Mouse (Mus musculus) Muller cell, postnatal 12 days (primary cell): Measurements from ENCODE around the gene Kmt2e.
A peak's percentile ranks its signal among the peaks of the same experiment; 100 is the strongest.

Experiments used
- DNase-seq: peaks from one replicate; pipeline ENCODE4 v3.0.0-alpha.2; 2015; ENCODE audit errors: inconsistent ontology term

The Kmt2e gene

DNA sequence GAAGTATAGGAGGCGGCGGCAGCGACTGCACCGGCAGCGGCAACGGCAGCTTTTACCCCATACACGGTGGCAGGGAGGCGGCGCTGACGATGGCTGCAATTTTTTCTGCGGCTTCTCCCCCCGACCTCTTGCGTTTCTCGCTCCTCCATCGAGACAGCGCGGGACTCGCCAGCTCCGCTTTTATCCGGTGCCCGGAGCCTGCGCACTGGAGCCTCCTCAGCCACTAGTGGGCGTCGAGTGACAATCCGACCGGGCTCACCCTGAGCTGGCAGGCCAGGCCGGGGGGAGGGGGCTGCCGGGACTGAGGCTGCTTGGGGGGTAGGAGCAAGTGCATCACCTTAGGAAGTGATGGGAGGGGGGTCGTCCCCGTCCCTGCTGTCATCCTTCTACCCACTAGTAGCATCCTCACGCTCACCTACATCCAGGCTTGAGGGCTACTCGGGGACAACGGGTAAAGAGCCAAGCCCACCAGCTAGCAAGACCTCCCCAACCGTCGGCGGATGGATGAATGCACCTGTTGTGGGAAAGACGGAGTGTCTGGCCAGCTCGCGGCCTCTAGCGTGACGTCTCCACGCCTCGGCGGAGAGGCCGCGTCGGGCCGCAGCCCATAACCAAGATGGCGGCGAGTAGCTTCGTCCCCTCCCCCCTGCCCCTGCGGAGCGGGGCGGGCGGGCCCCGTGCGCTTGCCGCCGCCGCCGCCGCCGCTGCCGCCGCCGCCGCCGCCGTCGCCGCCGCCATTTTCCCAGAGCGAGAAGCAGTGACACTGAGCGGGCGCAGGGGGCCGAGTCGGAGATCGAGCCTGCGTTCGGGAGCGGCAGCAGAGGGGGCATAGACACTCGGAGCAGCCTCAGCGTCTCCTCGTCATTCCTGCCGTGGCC, at the start of gene Kmt2e:
TSS of gene Kmt2e (plus strand) at position 722 of the 878 bp plus-strand sequence.
- peak; percentile 97 for DNase-seq

DNA sequence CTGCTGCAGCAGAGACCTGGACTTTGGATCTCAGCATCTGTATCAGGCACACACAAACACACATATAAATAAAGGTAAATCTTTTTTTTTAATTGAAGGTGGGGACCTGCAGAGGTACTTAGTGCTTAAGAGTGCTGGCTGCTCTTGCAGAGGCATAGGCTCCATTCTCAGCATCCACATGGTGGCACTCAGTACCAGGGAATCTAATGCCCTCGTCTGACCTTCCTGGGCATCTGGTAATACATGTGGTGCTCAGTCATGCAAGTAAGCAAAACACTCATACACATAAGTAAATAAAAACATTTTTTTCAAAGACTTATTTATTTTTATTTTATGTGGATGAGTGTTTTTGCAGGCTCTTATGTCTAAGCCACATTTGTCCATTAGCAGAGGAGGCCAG, 49.1 kb upstream of the Kmt2e start:
- no peak for DNase-seq

DNA sequence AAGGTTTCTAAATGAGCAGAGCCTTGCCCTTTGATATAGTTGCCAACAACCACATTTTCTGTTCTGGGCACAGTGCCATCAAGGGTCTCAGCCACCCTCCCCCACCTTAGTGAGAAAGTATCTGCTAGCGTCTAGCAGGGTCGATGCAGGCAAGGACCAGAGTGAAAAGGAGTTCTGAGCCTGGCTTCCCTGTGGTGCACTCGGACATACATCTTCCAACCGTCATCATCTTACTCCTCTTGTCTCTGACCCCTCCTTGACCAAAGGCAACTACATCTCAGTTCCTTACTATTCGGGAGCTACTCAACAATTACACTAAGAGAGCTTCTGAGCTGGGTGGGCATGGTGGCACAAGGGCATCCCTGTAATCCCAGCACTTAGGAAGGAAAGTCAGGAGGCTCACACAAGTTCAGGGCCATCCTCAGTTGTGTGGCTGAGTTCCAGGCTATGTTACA, 48.5 kb upstream of the Kmt2e start:
- DNase-seq = no peak

DNA sequence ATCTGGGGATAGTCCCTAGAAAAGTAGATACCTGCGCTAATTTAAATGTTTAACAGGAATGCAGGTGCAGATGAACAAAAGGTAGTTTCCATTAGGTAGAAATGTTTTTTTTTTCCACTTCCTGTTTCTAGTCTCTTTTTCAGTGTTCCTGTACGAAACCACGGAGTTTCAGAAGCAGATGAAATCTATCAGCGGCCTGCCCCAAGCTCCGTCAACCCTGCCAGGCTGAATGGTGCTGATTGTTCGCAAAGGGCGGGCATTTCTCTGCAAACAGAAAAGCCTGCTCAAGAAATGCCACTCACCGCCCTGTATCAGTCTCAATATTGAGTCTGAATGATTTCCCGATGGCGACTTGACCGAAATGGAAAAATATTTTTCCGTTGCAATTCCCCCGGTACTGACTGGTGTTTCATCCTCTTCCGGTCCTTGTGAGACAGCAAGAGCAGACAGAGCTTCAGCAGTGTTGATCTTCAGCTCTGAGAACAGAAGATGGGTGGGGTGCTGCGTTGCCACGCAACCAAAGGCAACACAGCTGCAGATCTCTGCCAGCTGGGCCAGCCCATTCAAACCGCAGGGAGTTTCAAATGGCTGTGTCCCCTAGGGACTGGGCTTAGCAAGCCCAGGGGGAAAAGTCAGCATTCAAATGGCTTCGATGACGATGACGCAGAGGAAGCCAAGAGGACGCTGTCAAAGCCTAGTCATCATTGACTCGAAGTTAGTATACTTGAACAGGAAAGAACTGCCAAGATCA, 47.5 kb upstream of the Kmt2e start:
- DNase-seq = peak; percentile 92

DNA sequence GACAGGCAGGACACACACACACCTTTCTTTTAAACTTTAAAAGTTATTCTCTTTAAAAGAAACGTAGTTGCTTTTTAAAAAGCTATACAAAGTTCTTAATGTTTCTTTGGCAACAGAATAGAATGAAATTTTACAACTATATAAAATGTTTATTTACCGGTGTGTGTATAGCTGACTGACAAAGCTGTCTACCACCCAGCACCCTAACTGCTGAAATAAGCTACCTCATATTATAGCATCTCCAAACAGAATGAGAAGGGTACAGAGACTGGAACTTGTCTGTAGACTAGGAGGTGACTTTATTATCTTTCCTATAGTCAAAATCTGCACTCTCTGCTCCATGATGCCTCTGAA, 47.0 kb upstream of the Kmt2e start:
- DNase-seq = no peak

DNA sequence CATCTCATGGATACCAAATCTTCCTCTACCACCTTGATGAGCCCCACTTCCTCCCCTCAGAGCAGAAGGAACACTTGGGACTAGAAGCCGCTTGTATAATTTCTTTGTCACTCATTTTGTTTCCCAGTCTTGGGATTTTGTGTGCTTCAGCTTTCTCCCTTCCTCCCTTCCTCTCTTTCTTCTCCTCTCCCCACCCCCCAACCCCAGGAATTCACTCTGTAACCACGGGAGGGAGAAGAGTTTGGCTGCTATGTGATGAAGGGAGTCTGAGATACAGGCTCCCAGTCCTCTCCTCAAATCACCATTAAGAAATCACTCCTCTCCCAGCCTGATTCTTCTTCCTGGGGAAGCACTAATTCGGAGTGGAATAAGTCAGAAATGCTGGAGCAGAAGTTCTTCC, 46.1 kb upstream of the Kmt2e start:
- peak; percentile 86 for DNase-seq

DNA sequence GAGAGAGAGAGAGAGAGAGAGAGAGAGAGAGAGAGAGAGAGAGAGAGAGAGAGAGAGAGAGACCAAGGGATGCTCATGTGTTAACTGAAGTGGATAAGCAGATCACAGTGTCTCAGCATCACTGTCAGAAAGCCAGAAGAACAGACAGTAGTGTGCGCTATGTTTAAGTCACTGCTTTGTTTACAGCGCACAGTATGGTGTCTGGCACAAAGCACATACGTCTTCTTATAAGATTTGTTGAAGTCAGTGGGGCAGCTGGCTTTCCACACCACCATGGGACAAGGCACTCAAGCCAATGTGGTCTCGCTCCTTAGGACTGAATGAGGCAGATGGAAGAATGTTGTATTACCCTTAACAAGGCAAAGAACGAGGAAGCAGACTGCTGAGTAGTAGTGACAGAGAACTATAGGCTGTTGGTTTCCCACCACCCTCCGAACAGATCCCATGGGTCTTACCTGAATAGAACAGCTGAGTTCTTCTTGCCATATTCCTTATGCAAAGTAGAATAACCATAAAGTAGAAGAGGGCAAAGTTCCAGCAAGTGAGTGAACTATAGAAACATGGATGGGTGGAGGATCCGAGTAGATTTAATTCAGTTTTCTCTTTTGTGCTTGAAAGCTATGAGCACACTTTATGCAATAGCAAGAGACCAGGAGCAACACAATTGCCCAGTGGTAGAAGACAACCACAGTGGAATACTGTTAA, 44.5 kb upstream of the Kmt2e start:
- DNase-seq = no peak

DNA sequence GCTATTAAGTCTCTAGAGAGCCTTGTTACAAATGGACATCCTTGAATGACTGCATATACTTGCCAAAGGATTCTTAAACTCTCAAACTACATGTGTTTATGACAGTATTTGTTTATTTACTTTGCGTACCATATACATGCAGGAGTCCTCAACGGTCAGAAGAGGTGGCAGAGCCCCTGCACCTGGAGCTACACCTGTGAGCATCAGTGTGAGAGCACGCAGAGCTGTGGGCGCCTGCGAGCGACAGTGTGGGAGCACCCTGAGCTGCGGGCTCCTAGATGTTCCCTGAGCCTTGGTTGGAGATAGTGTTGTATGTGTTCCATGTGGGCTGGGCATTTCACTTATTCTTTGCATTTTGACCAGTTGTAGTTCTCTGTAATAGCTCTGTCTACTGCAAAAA, 42.5 kb upstream of the Kmt2e start:
- DNase-seq = no peak

DNA sequence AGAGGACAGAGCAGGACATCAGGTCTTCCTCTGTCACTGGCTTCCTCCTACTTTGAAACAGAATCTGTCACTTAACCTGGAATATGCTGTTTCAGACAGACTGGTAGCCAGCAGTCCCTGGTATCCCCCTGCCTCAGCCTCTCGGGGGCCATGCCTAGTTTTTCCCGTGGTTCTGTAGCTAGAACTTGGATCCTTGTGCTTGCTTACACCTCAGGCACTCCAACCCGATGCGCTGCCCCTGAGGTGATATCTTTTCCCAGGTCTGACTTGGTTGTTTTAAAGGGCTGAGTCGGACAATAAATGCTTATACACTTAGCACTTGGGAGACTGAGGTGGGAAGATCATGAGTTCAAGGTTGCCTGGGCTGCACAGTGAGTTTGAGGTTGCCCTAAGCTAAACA, 40.4 kb upstream of the Kmt2e start:
- DNase-seq = no peak

DNA sequence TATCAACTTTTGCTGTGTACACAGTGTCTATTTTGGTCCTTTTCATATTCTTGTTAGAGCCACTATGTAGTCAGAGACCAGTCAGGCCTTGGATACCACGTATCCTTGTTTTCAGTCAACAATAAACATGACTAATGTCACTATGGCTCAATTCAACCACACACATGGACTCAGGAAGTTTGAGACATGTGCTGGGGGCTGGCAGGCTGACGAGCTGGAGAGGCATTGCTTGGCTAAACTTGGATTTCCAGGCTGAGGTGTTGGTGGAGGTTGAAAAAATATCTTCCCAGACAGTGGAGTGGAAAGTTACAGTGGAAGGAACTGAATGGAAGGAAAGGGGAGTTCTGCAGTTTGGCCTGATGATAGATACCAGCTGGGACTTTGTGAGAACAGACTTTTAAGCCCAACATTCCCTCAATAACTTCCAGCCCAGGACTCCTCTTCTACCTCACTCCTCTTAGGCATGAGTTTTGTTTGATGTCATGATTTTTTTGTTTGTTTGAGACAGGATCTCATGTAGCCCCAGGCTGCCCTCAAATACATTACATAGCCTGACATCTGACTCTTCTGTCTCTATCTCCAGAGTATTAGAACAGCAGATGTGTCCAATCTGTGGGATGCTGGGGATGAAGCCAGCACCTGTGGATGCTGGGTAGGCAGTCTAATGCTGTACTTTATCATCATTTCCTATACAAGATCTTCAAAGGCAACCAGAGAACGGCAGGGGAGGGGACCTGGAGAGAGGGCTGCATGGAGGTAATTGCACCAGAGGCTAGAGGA, 39.7 kb upstream of the Kmt2e start:
- peak; percentile 68 for DNase-seq

DNA sequence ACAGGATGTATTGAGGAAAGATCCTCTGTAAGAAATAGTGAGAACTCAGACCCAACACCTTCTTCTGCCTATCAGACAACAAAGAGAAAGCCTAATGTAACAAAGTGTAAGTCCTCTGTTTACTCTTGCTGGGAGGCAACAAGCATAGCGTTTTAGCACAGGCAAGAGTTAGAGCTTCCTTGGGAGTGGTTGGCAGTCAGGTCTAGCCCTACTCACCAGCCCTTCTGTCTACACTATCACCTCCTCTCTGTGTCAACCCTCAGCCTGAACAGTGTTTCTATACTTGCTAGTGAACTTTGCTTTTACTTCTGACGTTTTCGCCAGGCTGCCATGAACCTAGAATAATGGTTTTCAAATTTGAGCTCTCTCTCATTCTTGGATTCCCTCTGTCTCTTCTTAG, 38.5 kb upstream of the Kmt2e start:
- no peak for DNase-seq

DNA sequence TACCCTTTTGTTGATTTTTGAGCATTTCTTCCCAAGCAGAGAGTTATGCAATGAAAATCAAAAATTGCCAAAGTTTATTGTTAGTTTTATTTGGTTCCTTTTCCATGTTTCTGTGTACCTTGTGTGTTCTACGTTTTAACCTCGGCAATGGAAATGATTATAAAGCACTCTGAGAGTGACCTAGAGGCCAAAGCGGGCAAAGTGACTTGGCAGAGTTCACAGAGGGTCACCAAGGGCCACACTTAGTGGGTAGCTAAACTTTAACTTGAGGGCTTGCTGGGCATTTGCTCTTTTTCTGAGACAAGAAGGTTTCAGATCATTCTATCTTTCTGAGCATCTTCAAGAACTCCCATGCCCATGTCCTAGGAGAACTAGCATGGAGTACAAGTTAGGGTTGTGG, 37.5 kb upstream of the Kmt2e start:
- no peak for DNase-seq

DNA sequence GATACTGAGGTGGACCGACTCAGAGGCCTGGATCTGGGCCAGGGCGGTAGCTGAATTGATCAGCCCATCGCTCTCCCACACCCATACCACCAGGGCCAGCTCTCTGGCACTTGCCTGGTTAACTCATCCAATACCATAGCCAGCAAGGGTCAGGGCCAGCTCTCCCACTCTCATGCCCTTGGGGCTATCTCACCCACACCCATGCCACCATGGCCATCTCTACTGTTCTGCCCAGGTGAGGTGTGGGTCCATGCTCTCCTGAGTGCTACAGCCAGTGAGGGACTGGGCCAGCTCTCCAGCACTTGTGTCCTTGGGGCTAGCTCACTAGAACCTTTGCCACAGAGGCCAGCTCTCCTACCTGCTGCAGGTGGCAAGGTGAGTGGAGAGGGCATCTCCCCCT, 34.1 kb upstream of the Kmt2e start:
- DNase-seq = no peak

DNA sequence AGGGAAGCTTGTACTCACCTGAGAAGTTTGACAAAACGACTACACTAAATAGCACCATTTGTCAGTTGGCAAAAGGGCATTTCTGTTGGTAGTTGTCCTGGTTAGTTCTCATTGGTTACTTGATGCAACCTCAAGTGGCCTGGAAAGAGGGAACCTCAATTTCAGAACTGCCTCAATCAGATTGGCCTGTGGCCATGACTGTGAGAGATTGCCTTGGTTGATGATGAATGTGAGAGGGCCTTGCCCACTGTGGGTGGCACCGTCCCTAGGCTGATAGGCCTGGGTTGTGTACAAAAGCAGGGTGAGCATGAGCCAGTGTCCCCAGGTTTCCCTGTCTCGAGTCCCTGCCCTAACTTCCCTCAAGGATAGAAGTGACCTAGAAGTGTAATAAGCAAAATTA, 33.4 kb upstream of the Kmt2e start:
- no peak for DNase-seq

DNA sequence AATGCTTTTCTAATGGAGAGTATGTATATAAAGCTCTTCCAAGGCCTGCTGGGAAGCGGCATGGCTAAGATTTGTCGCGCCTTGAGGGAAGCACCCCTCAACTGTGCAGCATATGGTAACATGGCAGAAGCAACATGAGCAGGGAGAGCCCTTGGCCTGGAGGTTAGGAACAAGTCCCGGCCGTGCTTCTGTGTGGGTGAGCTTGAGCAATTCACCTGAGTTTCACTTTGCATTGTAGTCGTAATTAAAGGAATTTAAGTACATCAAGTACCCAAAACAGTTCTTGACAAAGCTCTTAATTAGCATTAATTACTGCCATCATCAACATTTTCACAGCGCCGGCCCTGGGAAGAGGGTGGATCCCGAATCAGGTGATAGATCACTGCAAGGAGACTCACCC, 32.9 kb upstream of the Kmt2e start:
- no peak for DNase-seq

DNA sequence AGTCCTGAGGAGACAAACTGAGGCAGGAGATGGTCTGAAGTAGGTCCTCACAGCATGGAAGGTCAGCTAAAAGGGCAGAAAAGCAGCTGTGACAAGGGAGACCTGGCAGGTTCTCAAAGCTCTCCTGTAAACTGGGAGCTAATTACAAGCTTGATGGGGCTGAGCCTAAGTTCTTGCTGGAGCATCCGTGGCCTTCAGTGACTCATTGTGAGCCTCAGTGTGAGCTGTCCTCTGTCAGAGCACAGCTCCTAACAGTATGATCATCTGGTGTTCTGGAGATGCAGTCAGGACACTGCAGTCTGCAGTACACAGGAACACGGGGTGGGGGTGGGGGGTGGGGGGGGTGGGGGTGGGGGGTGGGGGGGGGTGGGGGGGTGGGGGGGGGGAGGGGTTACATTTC, 32.2 kb upstream of the Kmt2e start:
- no peak for DNase-seq

DNA sequence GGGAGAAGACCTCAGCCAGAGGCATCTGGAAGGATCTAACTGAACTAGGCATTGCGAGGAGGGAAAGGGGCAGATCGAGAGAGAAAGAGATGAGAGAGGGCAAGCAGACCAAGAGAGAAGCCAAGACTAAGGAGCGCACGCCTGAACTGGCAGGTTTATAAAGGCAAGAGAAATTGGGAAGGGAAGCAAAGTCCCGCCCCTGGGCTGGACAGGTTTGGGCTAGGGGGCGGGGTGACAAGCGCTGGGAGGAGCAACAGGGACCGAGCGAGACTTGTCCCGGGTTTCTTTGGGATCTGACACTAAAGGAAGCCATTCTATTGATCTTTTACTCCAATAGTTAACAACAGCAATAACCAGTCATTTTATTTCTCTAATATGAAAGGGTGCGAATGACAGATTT, 31.1 kb upstream of the Kmt2e start:
- no peak for DNase-seq

DNA sequence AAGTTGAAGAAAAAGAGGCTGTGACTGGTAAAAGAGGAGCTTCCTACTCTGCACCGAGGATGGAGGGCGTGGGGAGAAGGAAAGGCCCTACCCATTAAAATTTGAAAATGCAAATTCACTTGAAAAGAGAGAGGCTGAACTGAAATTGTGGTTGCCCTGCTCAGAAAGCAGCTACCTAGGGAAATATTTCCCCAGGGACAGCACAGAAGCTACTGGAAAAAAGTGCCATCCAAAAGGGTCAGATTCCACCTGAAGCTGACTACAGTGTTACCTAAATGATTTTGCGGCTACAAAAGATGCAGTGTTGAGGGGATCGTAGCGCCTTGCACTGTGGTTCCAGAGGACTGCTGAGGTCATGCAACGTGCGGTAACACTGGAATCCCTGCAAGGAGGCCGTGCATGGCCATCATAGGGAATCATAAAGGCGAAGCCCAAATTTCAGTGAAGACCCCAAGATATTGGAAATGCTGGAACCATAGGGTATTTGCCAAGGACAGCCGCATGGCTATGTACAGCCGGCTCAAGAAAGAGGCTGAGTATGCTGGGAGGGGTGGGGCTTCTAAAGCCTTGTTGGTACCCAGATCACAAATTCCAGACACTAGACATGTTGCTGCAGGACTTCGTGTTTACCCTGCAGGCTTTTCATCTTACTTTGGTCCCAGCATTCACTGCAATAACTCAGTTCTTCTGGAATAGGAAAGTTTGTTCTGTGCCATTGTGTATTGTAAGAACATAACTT, 28.4 kb upstream of the Kmt2e start:
- no peak for DNase-seq

DNA sequence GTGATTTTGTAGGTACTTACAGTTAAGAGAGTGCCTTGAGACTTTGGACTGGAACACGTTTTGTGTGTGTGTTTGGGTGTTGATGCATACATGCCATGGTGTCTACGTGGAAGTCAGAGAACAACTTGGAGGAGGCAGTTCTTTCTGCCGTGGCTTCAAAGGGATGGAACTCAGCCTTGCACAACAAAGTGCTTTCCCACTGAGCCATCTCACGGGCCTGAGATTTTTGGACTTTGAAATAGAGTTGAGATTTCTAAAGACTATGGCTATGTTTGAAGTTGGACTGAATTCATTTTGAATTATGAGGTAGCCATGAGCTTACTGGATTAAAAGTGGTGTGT, 27.9 kb upstream of the Kmt2e start:
- no peak for DNase-seq

DNA sequence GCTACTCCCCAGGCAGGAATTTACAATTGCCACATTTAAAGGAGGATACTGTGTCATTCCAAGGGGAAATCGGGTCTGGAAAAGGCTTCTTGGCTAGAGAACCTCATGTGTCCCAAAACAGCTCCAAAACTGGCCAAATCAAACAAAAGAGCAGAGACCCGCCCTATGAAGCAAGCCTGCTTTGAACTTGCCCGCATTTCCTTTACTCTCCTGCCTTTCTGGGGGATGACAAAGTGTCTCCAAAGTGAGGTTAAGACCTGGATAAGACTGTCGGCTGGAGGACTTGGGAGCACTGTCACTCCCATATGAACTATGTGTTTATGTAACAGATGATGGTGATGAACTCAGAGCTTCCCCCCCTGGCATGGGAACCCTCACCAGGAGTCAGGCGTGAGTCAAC, 26.1 kb upstream of the Kmt2e start:
- no peak for DNase-seq

DNA sequence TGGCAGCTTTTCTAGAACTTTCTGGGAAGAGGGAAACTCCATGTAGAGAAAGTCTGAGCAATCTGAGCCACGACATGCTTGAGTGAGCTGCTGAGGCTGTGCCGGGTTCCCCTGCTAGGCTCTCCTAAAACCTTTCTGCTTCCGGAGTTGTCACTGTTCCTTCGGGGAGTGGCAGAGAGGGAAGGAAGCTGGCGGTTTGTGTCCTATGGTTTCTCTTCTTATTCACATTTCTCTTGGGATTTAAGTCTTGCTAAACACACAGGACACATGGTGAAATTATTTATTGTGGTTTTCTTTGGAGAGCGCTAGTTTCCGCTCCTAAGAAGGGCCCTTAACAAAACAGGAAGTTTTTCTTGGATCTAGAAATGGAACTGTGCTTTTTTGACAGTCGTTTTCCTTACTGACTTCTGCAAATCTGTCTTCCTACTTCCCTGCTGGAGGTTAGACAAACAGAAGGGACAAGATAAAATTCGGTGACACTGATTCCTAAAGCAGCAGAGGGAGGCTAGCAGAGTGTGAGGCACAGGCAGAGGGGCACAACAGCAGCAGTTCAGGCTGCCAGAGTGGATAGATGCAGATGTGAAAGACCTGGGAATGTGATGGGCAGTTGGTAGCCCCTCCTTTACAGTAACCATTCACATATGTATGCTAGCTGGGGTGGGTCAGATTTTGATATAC, 24.1 kb upstream of the Kmt2e start:
- DNase-seq = no peak
